Mouse (Mus musculus): ENCODE data around the gene Epha10.
A peak's percentile ranks its signal among the peaks of the same experiment; 100 is the strongest.
"Not testable (repeated sequence)": the region's sequence is repeated elsewhere in the genome, so short reads cannot be mapped to it uniquely, and the experiment has no call there.

The Epha10 gene

DNA sequence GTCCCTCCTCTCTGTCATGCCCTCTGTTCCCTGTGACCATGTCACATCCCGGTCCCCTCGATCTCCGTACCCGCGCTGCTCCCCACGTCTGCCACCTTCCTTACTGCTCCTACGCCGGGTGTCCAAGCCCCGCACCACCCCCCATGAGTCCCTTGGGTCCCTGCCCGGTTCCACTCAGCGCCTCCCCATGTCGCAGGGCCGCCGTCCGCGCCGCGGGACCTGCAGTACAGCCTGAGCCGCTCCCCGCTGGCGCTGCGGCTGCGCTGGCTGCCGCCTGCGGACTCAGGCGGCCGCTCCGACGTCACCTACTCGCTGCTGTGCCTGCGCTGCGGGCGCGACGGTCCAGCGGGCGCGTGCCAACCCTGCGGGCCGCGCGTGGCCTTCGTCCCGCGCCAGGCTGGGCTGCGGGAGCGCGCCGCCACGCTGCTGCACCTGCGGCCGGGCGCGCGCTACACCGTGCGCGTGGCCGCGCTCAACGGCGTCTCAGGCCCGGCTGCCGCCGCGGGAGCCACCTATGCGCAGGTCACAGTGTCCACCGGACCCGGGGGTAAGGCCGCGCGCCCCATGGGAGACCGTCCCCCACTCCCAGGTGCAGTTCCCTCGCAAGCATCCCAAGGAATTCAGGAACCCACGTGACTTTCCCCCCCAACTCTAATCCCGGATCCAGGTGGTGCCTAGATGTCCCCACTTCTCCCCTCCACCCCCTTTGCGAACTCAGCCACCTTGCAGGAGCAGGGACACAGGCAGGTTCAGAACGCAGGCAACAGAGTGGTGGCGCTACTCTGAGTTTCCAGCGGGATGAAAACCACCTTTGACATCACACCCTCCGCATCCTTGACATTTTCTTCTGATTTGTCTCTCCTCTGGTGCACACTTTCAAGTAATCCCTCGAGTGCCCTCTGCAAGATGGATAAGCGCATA lies 14.1 kb downstream of the Epha10 start:
- DNase-seq (ENCODE audit: low spot score): peak; percentile 57

DNA sequence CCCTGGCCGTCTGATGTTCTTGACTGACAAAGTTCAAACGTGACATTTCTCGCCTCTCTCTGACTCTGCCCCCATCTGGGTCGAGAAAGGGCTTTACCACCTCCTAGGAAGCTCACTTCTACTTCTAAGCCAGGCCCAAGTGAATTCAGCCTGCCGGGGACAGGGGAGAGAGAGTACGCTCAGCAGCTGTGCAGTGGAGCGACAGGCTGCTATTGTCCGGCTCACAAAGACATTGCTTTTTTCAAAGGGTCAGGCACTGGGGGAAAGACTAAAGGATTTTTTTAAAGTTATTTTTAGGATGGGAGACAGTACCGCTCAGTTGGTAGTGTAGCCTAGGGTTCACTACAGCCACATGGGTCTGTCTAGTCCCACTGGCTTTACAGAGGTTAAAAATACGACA lies 17.7 kb downstream of the Epha10 start:
- DNase-seq (ENCODE audit: low spot score): no peak

DNA sequence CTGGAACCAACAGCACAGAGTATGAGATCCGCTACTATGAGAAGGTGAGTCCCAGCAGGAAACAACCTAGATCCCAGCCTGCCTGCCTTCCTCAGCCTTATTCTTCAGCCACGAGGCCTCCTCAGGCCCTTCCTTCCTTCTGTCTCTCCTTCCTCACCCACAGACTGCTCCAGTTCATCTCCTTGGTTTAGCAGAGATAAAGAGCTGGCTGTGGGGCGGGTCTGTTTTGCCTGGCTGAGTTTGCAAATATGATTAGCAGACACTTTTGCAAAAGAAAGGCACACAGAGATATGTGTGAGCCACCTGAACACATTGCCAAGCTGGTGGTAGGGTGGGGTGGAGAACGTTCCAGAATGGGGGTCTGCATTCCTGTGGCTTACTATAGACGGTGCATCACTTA lies 19.2 kb downstream of the Epha10 start:
- DNase-seq (ENCODE audit: low spot score): no peak

DNA sequence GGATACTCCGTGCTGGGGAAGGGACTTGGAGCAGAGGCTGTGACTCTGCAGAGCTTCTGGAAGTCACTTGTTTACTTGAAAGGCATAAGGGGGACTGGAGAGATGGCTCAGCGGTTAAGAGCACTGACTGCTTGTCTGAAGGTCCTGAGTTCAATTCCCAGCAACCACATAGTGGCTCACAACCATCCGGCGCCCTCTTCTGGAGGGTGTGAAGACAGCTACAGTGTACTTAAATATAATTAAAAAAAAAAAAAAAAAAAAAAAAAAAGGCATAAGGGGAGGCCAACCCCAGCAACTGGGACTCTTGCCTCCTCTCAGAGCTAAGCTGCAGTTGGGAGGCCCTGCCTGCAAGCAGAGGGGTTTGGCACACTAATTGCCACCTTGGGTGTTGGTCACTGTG lies 24.7 kb downstream of the Epha10 start:
- no peak for DNase-seq (ENCODE audit: low spot score)

DNA sequence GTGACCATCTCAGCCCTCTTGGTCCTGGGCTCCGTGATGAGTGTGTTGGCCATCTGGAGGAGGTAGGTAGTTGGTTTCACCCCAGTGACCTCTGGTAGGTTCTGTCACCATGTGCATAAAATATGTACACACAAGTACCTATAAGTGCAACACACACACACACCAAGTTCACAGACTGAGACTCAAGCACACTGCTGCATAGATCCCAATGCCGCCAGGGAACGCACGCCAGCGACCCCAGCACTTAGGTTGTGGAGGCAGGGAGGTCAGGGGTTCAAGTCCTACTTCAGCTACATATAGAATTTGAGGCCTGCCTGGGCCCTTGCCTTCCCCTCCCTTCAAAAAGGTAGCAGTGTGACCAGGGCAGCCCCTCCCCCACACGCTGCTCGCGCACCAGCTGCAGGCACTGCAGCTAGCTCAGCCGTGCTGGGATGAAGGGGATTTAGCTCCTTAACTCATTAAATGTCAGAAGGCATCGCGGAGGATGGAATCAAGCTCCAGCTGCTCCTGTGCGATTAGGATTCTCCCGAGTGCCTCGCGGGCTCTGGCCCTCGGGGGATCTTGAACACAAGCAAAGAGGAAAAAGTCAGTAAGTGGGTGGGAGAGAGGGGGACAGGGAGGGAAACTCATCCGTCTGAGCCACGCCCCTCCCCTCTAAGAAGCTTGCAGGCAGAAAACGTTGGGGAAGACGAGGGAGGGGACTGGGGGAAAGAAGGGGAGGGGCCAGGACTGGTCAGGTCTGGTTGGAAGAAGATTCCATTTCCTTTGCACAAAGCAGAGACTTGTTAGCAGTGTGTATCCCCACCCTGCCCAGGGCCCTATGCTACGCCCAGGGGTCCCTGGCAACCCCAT lies 25.5 kb downstream of the Epha10 start:
- DNase-seq (ENCODE audit: low spot score): peak; percentile 83

DNA sequence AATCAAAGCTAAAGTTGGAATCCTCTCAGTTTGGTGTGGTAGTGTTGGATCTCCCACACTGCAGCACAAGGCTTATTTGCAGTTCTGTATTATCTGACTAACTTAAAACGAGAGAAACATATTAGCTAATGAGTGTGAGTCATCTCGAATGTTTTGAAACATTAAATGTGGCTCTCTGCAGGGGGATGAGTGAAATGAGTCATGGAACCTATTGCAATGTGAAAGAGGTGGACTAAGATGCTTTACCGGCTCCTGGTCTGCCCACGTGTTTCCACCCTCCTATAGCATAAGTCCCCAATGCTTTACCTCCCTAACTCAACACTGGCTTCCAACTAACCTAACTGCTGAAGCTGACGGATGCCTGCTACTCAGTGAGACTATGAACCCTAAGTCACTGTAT lies 47.4 kb downstream of the Epha10 start:
- DNase-seq (ENCODE audit: low spot score): no peak

DNA sequence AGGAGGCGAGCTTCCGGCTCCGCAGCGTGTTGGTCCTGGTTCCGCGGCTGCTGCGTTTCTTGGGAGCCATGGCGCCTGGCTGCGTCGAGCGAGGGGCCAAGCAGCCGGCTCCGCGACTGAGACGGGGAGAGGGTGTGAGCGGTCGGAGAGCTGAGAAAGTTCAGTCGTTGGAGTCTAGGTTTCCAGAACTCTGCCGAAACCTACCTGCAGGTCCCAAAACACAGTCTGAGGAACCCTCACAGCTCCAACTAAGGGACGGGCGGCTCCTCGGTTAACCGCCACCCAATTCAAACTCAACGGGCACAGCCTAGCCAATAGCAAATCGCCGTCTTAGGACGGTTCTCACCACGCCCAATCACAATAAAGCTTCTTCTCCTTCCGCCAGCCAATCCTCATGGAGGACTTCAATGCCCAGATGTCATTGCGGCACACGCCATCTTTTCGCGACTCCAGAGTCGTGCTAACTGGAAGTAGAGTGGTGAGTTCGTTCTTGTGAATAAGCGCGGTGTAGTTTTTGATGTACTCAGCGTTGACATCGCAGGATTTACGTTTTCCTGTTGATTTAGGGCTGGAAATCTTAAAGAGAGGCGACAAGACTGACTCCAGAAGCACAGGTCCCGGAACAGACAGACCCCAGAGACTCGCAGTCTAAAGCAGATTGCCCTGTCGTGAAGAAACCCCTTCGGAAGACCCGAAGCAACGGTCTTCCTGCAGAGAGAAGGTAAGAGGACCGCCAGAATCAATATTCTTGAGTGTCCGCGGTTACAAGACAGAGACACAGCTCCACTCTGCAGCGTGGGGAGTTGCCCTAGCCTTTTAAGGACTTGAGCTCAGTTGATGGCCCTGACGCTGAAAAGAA lies 56.1 kb downstream of the Epha10 start, which contains the start of gene 9930104L06Rik:
TSS of gene 9930104L06Rik (plus strand) at position 436 of the 859 bp plus-strand sequence.
- peak; percentile 99 for DNase-seq (ENCODE audit: low spot score)

DNA sequence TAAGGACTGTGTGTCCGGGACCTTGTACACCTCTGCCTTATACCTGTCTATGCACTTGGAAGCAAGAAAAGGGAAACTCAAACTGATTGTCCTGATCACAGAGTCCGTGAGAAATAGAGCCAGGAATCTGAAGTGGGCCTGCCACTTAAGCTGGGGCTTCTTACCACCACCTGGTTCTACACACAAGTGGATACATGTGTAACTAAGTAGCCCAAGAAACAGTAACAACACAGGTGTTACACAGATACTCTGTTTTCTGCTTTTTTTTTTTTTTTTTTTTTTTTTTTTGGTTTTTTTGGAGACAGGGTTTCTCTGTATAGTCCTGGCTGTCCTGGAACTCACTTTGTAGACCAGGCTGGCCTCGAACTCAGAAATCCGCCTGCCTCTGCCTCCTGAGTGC lies 58.5 kb downstream of the Epha10 start, which contains the start of gene Cdca8:
TSS of gene Cdca8 (minus strand) at position 101 of the 400 bp plus-strand sequence.
- DNase-seq (ENCODE audit: low spot score): not testable (repeated sequence)

DNA sequence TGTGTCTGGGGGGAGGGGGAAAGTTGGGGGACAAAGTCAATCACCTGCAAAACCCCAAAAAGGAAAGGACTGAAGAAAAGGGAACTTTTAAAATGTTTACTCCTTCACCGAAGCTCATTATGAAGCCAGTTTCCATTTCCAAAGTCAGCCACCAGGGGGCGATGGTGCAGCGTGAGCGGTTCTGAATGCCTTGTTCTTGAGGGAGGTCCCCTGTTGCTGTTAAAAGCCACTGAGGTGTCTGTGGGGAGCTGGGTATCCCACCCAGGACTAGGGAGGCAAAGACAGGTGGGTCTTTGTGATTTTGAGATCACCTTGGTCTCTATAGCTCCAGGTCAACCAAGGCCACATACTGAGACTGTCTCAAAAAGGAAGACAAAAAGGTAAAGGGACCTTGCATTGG lies 62.3 kb downstream of the Epha10 start:
- peak; percentile 92 for DNase-seq (ENCODE audit: low spot score)

DNA sequence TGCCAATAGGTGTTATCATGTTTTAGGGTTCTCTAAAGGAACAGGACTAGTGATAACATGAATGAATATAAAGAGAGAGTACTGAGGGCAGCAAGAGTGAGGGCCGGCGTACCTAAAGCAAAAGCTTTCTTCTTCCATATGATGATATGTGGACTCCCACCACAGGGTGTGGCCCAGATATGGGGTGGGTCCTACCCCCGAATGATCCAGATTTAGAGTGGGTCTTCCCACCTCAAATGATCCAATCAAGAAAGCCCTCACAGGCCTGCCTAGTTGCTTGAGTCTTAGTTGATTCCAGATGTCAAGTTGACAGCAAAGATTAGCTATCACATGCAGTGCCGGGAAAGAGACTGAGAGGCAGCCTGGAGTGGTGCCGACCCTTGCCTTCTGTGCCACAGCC lies 63.1 kb downstream of the Epha10 start:
- DNase-seq (ENCODE audit: low spot score): no peak

DNA sequence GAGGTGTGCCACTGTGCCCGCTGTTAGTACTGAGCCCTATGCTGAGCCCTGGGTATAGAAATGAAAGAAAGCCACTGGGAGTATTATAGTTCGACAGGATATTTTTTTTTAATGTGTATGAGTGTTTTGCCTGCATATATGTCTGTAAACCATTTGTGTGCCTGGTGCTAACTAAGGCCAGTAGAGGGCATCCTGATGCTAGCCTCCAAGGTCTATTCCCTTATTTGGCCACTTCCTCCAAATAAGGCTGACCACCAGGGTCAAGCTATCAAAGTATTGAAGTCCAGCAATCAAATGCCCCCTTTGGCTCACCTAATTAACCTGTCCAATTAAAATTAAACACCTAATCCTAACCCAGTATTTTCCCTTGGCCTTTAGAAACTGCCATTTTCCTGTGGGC lies 64.3 kb downstream of the Epha10 start:
- peak; percentile 48 for DNase-seq (ENCODE audit: low spot score)

DNA sequence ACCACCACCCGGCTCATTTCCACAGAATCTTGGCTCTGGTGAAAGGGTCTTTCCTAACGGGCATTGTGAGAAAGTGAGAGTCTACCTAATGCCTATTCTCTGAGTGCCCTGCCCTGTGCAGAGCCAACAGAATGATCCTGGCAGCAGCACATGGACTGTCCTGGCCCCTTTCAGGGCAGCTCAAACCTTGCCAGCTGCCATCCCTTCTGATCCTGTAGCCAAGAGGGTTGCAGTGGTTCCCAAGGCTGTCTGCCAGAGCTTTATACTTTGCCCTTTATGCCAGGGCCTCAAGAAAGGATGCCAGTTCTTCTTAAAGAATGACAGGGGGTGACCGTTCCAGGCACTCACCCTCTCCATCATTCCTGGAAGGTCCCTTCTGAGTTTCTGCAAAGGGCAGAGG lies 68.8 kb downstream of the Epha10 start:
- no peak for DNase-seq (ENCODE audit: low spot score)

DNA sequence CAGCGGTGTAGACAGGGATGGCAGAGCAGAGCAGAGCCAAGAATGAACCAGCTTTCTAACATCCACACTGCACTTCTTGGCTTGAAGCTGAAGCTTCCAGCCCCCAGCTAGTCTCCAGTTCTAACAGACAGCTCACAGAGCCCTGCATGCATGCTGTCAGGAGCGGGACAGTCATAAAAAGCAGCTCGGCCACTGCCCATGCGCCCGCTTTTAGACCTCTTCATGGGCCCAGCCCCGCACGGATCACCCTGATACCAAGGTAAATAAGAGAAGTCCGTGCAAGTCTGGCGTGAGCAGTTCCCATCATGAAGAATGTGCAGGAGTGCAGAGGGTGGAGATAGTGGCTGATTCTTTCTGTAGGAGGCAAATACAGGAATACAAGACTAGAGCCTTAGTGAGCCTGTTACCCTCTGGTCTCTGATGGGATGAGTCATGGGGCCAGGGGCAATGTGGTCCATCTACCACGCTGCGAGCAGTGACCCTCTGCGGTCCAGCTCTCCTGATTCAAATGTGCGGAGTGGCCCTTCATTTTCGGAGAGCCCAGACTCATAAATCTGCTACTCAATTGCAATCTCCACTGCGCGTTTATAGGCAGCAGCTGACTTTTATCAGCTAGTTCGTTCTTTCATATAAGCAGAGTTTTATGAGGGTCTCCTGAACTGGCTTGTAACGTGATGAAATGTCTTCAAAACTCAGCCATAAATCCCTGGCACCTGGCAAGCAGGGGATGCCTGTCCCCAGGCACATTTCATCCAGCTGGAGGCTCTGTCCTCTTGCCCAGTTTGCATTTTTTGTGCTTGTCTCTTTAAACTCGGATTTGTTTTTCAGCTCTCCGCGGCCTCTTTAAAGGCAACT lies 69.7 kb downstream of the Epha10 start:
- DNase-seq (ENCODE audit: low spot score): no peak

DNA sequence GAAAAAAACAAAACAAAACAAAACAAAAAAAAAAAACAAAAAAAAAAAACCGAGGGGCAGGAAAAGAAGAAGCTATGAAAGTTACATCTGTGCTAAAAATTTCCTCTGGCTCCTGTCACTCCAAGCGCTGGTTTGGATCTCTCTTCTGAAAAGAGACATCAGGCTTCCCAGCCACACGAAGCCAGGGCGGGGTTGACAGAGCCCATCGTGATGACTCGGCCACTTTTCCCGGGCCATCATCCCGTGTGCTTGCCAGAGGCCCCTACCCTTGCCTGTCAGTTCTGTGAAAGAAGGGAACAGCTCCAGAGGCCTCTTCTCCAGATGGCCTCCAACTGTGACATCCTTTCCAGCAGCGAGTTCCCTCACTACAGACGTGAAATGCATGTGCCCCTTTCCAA lies 70.3 kb downstream of the Epha10 start:
- no peak for DNase-seq (ENCODE audit: low spot score)

DNA sequence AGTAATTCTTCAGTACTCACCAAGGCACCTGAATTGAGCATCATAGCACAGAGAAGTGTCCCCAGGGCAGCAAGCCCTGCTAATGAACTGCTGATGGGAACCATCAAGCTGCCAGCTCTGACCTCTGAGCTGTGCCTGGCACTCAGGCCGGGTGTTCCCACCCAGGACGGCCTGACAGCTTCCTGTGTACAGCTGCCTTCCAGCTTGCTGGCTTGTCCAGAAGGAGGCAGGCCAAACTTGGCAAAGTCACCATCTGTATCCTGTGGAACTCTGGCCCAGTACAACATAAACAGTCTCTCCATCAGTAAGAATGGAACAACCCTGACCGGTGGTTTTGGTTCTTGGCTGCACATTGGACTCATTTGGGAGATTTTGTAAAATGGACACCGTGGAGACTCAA lies 72.8 kb downstream of the Epha10 start:
- no peak for DNase-seq (ENCODE audit: low spot score)

DNA sequence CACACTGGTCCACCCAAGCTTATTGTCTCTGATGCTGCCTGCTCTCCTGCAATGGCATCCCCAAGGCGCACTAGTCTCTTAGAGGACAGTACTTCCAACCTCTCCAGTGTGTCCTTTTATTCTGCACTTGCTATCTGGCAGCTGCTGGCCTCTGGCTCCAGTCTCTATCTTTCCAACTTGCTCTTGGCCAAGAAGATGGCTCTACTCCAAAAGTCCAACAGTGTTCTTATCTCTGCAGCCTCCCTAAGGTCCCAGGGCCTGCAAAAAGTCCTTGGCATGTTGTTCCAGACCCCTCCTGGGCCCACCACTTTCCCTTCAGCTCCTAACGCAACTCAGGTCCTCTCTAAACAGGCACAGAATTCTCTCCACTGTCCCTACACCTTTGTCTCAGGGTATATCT lies 76.6 kb downstream of the Epha10 start:
- no peak for DNase-seq (ENCODE audit: low spot score)

DNA sequence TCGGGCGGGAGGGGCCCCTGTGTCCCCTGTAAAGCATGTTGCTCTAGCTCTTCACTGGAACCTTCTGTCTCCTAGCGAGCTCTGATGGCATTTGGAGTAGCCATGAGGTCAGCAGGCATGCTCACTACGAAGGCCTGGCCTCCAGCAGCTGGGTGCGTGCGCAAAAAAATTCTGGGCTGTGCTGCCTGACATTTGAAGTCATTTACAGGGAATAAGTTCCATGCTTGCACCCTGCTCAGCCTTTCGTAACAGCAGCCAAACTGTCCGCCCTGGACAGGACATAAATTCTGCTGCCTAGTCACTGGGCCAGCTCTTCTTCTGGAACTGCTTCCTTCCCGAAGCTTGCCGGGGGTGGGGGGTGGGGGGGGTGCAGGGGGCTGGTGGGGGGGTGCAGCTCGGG lies 78.4 kb downstream of the Epha10 start:
- no peak for DNase-seq (ENCODE audit: low spot score)

DNA sequence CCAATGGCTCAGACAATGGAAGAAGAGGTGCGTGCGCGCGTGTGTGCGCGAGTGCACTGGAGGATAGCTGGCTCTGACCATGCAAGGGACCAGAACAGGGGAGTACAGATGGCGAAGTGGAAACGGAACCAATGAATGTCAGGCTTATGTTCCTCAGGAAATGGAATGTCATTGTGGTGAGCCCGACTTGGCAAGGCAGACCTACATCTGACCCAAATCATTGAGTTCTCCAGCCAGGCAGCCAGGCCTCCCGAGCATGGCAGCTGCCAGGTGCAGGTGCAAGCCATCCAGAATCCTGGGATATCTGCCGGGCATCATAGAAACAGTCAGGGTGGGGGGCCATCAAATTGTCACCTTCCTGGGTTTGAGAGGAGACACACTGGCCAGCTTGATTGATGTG lies 80.2 kb downstream of the Epha10 start:
- no peak for DNase-seq (ENCODE audit: low spot score)

DNA sequence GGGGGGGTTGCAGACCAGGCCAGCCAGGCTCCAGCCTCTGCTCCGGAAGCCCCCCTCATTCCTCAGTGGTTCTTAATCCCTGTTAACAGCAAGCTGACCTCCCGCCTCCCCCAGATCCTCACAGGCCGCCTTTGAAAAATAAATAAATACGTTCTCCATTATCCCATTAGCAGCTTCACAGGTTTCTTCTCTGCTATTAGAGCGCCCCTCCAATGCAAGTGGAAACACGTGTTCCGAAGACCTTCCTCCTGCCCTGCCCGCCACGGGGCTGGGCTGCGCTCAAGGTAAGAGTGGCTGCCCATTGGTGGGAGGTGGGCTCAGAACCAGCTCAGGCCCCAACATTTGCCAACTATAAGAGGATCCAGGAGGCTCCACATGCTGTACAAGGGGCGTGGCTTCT lies 81.9 kb downstream of the Epha10 start:
- no peak for DNase-seq (ENCODE audit: low spot score)

DNA sequence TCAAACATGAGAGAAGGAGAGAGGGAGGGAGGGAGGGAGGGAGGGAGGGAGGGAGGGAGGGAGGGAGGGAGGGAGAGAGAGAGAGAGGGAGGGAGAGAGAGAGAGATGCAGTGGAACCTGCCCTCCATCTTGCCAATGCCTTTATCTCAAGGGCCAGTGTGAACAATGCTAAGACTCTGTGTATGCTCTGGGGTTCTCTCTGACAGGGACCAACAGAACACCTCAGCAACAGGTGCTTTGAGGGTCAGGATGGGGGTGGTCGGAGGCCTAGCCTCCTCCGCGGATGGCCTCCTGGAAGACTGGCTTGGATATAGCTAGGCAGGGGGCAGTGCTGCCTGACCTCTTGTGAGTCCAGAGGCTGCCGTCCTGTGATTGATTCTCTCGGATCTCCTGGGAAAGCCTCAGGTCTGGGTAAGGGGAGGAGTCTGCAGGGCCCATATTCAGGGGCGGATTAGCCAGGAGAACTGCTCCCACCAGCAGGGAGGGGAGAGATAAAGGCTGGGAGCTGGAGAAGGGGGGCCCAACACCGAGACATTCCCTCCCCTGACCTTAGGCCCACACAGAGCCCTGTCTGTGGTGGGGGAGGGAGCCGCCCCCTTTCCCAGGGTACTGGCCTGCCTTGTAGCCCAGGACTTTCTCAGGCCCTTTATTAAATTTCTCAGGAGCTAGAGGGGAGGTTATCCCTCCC lies 84.4 kb downstream of the Epha10 start:
- DNase-seq (ENCODE audit: low spot score): peak; percentile 57
